Mouse (Mus musculus): Measurements from ENCODE around the gene Ubqln5.

Gene Ubqln5

GRCm38 (mm10) chr7:104129726-104130125 lies at the start of gene Ubqln5:
TSS of gene Ubqln5 (minus strand) at chr7:104129826.
- DNase-seq (ENCODE audit: low spot score in 2 of 2): no peak

GRCm38 (mm10) chr7:104179074-104179473 lies 49.4 kb upstream of the Ubqln5 start:
- no peak for DNase-seq (ENCODE audit: low spot score in 2 of 2)

DNA sequence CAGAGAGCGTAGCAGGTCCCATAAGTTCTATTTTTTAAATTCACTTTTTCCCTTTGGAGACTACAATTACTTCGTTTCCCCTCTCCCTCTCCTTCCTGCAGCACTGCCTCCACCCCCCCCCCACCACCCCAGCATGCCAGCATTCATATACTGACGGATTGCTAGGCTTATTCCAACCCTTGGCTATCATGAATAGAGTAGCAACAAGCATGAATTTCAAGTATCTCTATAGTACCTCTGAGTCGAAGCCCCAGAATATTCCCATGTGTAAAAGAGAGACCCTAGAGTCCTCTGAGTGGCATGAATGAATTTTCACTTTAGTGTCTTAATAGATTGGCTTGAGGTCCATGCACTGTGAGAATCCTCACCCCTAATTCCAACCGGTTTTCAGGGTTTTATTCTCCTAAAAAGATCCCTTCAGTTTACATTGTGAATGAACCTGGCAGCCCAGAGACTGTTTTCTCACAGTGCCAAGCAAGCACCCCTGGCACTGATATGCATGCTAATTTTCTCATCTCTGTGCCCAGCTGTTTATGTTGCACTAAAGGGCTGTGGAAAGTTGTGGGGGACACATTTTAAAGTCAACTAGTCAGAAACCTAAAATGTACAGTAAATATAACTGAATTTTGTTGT lies 48.9 kb upstream of the Ubqln5 start:
- no peak for DNase-seq (ENCODE audit: low spot score in 2 of 2)

GRCm38 (mm10) chr7:104175085-104175484 lies 45.5 kb upstream of the Ubqln5 start:
- DNase-seq (ENCODE audit: low spot score in 2 of 2): no peak

DNA sequence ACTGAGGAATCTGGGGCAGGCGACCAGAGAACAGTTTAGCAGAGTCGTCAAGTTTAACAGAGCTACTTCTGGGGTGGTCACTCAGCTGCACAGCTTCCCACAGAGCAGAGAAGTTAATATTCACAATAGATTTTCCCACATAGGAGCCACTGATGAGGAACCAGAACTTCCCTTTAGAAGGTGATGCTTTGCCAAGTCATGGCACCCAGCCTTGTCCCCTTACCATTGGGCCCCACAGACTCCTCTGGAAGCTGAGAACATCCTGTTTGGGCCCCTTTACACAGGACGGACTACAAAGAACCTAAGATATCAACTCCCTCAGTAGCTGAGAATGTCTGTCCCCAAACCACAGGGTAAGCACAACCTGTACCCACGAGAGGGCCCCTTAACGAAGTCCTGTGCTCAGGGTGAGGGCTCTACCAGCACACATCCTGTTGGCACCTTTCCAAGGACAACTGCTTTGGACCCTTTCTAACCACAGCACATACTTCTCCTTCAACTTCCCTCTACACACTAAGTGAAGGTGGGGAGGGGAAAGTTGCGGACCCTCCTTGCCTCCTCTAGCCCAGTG lies 40.1 kb upstream of the Ubqln5 start:
- no peak for DNase-seq (ENCODE audit: low spot score in 2 of 2)

DNA sequence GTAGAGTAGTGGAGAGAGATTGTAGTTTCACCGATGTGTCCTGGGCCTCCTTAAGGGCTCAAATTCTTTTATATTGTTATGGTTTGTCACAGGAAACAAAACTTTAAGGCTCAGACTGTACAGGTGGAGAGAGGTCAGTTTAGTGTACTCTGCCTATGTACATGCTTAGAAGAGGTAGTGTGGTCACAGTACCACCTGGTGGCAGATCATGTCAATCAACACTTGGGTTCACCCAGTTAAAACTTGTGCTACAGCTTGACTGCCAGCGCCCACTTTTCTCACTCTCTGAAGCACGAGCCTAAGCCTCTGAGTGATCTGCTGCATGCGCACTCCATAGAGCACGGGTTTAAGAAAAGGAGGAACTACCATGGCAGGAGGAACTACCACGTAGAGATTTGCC lies 37.5 kb upstream of the Ubqln5 start:
- no peak for DNase-seq (ENCODE audit: low spot score in 2 of 2)

GRCm38 (mm10) chr7:104150456-104150855 lies 20.8 kb upstream of the Ubqln5 start, which contains the start of gene Ubqlnl:
TSS of gene Ubqlnl (minus strand) at chr7:104150556.
- DNase-seq (ENCODE audit: low spot score in 2 of 2): no peak

- DNase-seq (ENCODE audit: low spot score in 2 of 2): no peak
These were observed 13.6 kb upstream of the Ubqln5 start, which contains the start of gene Ubqln3 for GRCm38 (mm10) chr7:104143179-104143578. TSS of gene Ubqln3 (minus strand) at chr7:104143279.

DNA sequence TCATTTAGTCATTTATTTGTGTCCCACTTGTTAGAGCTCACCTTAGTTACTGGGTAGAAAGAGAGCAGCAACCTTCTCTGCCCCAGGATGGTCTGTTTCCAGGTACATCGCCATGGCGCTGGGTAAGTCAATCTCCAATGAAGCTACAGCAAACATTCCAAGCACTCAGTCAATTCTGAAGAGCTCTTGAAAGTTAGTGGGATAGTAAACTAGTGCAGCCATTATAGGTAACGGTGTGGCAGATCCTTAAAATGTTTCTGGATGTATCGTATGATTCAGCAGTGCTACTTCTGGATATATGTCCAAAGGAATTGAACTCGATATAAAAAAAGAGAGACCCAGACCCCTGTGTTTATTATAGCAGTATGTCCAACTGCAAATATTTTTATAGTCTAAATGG lies 7.7 kb upstream of the Ubqln5 start, which contains the start of gene Olfr643:
Olfr643 (minus strand) TSS at position 101 of the 400 bp plus-strand sequence.
- no peak for DNase-seq (ENCODE audit: low spot score in 2 of 2)

DNA sequence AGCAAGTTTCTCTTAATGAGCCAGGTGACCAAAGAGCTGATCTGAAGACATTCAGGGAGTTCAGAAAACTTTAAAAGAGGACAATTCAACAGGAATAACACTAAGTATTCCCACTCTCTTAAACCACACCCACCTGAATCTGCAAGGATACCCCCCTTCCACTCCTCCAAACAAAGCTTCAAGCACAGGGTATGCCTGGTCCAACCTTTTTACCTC lies 25.0 kb downstream of the Ubqln5 start, which contains the start of gene Olfr646:
Olfr646 (plus strand) TSS at position 117 of the 216 bp plus-strand sequence.
- no peak for DNase-seq (ENCODE audit: low spot score in 2 of 2)

GRCm38 (mm10) chr7:104103913-104104756 lies 25.5 kb downstream of the Ubqln5 start:
- DNase-seq (ENCODE audit: low spot score in 2 of 2): no peak

DNA sequence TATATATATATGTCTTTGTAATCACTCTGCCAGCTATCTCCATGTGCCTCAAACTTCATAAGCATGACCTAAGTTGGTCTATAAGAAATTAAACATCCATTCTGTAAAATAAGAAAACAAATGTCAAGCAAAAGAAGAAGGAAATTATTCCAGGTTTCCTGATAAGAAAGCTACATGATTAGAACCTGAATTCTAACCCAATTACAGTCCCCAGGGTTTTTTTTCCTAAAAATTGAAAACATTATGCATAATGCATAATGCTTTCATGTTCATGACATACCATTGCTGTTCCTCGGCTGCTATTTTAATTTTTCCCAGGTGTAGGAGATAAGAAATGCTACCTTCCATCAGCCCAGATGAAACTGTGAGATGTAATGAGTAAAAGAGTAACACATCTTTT lies 44.3 kb downstream of the Ubqln5 start, which contains the start of gene Olfr645:
Olfr645 (minus strand) TSS at position 101 of the 400 bp plus-strand sequence.
- no peak for DNase-seq (ENCODE audit: low spot score in 2 of 2)

All from heart, adult 9 months (tissue).